Mouse (Mus musculus): ENCODE data around the gene Cacna2d3.

Cacna2d3 gene

GRCm38 (mm10) chr14:29496552-29496951 is 225.1 kb downstream of the Cacna2d3 start:
- DNase-seq (ENCODE audit: low spot score in 2 of 2), result no peak

DNA sequence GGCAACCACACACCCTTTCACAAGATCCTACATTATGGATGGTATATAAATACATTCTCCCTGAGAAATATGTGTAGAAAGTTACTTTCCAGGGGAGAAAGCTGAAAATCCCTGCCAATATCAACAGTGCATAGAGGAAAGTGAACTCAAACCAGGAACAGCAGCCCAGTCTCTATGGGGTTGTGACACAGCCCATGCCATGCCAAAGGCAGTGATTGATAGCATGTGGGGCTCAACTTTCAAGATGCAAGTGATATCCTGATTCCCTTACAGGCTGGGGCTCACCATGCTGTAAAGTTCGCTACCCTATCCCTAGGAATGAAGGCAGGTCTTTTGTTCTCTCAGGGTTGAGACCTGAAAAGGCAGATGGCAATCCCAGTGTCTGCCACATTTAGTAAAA is 229.9 kb downstream of the Cacna2d3 start:
- DNase-seq (ENCODE audit: low spot score in 2 of 2), result no peak

- no peak for DNase-seq (ENCODE audit: low spot score in 2 of 2)
Observed at GRCm38 (mm10) chr14:29485416-29485815, 236.2 kb downstream of the Cacna2d3 start.

- DNase-seq (ENCODE audit: low spot score in 2 of 2), result peak; percentile 64 to 82
Observed at GRCm38 (mm10) chr14:29478403-29478983, 243.2 kb downstream of the Cacna2d3 start.

GRCm38 (mm10) chr14:29464277-29464676 is 257.4 kb downstream of the Cacna2d3 start:
- DNase-seq (ENCODE audit: low spot score in 2 of 2), result no peak

DNA sequence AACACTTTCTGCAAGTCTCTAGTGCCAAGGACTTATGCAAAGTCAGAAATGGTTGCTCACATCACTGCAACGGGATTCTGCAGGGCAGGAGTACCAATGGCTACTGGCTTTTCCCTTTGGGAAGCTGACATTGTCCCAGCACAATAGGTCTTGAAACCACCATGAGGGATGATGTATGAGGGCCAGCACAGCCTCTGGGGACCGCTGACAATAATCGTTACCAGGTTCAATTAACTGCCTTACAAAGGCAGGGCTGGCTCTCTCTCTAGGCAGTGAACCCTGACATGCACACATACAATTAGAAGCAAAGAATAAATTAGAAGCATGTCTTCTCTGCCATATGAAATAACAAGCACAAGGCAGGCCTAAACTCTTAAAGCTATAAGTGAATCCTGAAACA is 272.5 kb downstream of the Cacna2d3 start:
- no peak for DNase-seq (ENCODE audit: low spot score in 2 of 2)

DNA sequence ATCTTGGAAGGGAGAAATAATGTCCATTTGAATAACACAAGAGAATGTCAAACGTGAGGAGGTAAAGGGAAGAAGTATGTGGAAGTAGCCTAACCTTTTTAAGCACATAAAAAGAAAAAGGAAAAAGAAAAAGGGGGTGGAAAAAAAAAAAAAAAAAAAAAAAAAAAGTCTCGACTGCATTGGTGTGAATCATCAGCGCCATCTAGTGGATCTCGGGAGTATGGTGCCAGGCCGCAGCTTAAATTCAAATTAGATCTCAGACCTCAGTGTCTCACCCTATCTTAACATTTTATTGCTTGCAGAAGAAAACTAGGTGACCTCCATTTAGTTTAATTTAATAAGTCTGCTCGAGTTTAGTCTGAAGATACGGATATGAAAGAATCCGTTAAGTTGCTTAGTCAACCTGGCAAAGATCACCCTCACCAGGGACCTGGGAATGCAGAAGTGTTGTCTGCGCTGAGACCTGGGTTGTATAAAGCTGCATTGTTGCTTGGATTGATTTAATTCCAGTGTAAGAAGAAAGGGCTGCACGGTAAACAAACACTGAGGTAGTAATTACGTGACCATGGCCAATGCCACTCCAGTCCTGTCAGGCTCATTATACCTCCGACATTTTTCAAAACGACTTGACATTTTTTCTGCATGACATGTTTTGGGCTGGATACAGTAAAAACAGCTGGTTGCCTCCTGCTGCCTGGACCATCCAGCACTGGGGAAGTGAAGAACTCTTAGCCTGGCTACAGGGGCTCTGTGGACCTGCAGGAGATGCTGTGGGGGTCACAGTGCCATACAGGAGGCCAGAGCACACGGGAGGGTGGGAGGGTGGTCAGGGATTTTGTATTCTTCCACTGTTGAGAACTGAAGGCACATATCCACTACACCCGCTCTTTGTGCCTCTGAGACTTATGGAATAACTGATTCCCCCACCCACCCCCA is 278.3 kb downstream of the Cacna2d3 start:
- DNase-seq (ENCODE audit: low spot score in 2 of 2), result peak; percentile 59 to 78

DNA sequence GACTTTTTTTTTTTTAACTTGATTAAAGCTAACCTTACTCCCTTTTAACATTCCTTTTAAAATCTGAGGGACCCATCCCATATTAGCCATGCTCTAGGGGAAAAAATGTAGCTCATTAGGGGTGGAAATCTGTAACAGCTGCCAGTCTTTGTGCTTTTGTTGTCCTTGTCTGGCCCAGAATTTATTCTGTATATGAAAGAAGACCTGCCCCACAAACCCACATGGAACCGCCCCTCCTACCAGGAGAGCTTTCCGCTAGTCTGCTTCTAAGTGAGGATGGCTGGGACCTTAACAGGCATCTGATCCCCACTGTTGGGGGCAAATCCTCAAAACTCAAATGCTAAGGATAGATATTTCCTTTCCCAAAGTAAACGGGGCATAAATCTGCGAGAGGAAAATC is 279.2 kb downstream of the Cacna2d3 start:
- no peak for DNase-seq (ENCODE audit: low spot score in 2 of 2)

DNA sequence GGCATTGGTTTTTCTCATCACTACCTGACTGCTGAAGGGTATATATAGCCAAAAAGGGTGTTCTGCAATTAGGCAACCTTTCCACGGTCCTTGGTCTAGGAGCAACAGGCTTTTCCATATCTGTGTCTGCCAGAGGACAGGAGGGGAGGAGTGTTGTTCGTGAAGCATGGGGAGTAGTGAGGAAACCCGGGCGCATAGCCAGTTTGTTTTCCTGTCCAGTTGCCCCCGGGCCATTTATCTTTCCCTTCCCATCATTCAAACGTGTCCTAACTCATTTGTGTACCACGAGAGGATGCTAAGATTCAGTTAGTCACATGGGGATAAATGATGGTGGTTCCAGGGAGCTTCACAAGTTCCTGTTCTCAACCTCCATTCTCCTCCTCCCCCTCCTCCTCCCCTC is 283.0 kb downstream of the Cacna2d3 start:
- no peak for DNase-seq (ENCODE audit: low spot score in 2 of 2)

DNA sequence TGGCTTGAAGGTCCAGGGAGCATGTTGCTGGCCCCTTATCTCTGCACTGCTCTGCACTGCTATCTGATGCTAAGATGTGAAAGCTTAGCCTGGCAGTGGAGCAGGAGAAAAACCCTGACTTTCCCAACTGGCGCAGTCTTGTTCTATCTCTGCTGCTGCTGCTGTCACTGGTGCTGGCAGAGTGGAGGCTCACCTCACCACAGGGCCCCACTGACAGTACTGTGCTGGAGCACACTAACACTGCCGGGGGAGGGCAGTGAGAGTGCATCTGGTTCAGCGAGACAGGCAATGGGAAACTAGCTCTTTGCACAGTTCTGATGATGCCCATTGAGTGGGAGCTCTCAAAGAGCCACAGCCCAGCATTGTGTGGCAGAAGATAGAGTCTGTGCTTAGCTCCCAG is 283.4 kb downstream of the Cacna2d3 start:
- DNase-seq (ENCODE audit: low spot score in 2 of 2), result no peak

DNA sequence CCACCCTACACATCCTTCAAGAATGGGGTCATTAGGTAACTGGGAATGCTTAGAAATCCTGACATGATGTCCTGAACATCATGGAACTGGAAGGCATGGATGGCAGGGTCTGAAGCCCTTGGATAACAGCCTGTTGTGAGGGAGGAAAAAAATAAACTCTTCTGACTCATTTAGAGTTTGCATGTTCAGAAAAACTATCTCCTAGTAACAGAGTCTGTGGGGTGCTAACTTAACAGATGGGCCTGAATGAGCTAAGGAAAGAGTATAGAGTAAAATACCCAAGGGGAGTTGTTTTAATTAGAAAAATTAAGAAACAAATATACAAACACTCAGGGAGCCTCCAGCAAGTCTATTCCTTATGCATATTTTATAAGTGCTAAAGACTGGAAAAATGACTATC is 286.5 kb downstream of the Cacna2d3 start:
- DNase-seq (ENCODE audit: low spot score in 2 of 2), result no peak

- no peak for DNase-seq (ENCODE audit: low spot score in 2 of 2)
Observed at GRCm38 (mm10) chr14:29433716-29434115, 287.9 kb downstream of the Cacna2d3 start.

DNA sequence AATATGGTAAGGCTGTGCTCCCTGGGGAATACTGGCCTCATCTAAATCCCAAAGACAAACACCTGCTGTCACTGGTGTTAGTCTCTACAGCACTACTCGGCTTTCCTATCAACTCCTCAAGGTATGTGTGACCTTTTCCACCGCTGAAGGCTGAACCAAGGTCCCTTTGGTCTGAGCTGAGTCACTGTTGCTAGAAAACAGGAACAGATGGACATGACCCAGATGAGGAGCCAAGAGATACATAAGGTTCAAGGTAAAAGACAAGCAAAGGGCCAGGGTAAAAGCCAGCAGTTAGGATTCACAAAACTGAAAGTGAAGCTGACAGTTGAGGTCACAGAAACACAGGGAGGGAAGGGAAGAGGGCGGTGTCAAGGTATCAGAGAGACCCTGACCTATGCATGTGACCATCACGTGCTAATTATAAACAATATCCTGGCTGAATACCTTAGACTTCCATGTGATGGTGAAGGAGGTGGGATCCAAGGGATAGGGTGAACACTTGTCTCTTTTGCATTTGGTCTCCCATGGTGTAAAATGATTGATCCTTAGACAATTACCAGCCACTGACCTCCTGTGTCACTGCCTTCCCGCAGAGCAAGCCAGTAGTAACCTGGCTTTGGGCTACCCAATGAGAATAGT is 288.5 kb downstream of the Cacna2d3 start:
- DNase-seq (ENCODE audit: low spot score in 2 of 2), result no peak

DNA sequence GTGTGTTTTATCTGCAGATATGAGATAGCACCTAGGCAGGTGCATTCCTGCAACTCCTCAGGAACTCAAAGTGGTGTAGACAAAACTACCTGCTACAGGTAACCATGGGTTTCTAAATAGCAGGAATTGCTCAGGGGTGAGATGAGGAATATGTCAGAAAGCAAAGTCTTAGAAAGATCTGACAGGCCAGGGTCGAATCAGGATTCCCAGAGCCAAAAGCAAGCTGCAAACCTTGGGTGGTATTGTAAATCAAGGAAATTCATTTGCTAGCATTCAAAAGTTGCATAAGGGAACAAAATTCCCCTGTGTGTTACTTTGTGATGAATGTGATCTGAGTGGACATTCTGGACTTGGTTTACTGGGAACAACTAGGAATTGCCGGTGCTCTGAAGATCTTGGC is 291.9 kb downstream of the Cacna2d3 start:
- DNase-seq (ENCODE audit: low spot score in 2 of 2), result no peak

- DNase-seq (ENCODE audit: low spot score in 2 of 2), result no peak
Observed at GRCm38 (mm10) chr14:29425666-29426065, 296.0 kb downstream of the Cacna2d3 start.

DNA sequence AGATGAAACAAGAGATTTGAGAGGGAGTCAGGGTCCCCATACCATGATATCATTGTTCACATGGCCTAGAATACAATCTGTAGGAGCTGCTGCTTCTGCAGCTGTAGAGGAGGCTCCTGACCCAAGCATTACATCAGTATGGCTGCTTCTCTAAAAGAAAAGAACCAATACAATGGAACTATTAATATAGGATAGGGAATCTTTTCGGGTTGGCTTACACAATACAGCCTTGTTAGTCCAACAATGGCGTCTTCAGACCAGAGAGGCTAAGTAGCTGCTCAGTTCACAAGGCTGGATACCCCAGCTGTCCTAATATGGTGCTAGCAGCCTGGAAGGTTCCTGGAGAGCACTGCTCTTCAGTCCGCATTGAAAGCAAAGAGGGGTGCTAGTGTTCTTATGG is 296.5 kb downstream of the Cacna2d3 start:
- DNase-seq (ENCODE audit: low spot score in 2 of 2), result no peak

GRCm38 (mm10) chr14:29405878-29406165 is 315.8 kb downstream of the Cacna2d3 start:
- no peak for DNase-seq (ENCODE audit: low spot score in 2 of 2)

DNA sequence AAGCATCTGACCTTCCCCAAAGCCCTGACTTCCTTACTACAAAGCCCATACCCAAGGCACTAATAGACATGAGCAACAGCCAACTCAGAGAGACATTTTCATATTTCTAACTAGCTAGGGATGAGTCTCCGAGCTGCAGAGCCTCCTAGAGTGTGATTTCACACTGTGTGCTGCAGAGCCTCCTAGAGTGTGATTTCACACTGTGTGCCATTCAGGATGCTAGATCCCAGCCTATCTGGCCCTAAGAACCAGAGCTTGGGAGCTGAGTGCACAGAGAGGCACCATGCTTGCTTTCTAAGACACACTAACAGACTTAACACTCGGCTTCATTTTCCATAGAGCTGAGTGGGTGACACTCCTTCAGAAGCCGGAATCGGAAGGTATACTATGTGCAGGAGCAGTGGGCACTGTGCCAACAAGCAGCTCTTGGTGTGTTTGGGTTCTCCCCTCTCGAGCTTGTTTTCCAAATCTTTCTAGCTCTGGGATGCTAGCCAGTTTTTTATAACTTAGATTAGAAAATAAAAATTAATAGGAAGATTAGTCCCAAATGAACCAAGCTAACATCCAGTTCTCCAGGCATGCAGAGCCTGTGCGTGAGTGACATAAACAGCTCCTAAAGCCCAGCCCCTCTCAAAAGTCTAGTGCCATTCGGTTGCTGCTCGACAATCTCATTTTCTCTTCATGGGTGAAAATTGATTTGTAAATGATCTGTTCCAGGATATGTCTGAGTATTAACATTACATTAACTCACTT is 316.4 kb downstream of the Cacna2d3 start:
- DNase-seq (ENCODE audit: low spot score in 2 of 2), result peak in 1 of 2 experiments; percentile 28

GRCm38 (mm10) chr14:29403849-29404808 is 317.5 kb downstream of the Cacna2d3 start:
- no peak for DNase-seq (ENCODE audit: low spot score in 2 of 2)

- DNase-seq (ENCODE audit: low spot score in 2 of 2), result no peak
Observed at GRCm38 (mm10) chr14:29402471-29402870, 319.2 kb downstream of the Cacna2d3 start.

GRCm38 (mm10) chr14:29393786-29394185 is 327.9 kb downstream of the Cacna2d3 start:
- DNase-seq (ENCODE audit: low spot score in 2 of 2), result no peak

All from frontal cortex, postnatal 36 days (tissue).